Mouse (Mus musculus) midbrain, embryonic 12.5 days (tissue): ENCODE data around the gene Slc1a5. TPM values are rescaled to one million over a fixed set of nuclear protein-coding genes. Genes with fewer than 3 reads are reported as not detected.

Experiments
- ATAC-seq: fragments of 200-750 bp; cut with Nextera tagmentation; 2 replicates; pipeline ENCODE4 v1.8.0; 2017; ENCODE audit warnings: low read depth, moderate TSS enrichment, moderate library complexity; ENCODE audit not compliant: low FRiP score
- H3K27ac ChIP-seq: fragments of 300-500 bp; sonication (generic); replicated peaks from 2 replicates; pipeline ENCODE4 v1.5.1; 2016; ENCODE audit warnings: mild to moderate bottlenecking
- H3K27me3 ChIP-seq: fragments of 300-500 bp; sonication (generic); 2 replicates; pipeline ENCODE4 v1.6.1; 2016; ENCODE audit warnings: mild to moderate bottlenecking
- H3K36me3 ChIP-seq: fragments of 300-500 bp; sonication (generic); 2 replicates; pipeline ENCODE4 v1.6.1; 2016
- H3K4me1 ChIP-seq: fragments of 300-500 bp; sonication (generic); 2 replicates; pipeline ENCODE4 v1.6.1; 2016
- H3K4me2 ChIP-seq: fragments of 300-500 bp; sonication (generic); replicated peaks from 2 replicates; pipeline ENCODE4 v1.6.1; 2016; ENCODE audit warnings: mild to moderate bottlenecking, moderate library complexity
- H3K4me3 ChIP-seq: fragments of 300-500 bp; sonication (generic); 2 replicates; pipeline ENCODE4 v1.5.1; 2016; ENCODE audit warnings: mild to moderate bottlenecking
- H3K9ac ChIP-seq: fragments of 300-500 bp; sonication (generic); replicated peaks from 2 replicates; pipeline ENCODE4 v1.6.1; 2016; ENCODE audit warnings: mild to moderate bottlenecking, moderate library complexity
- H3K9me3 ChIP-seq: fragments of 300-500 bp; sonication (generic); 2 replicates; pipeline ENCODE4 v1.6.1; 2016; ENCODE audit warnings: mild to moderate bottlenecking
- WGBS: fragments of 180-500 bp; shearing (Covaris S2); methylation state at CpG from one replicate; pipeline ENCODE4 v1.1.7; 2016; 5-methylcytosine and 5-hydroxymethylcytosine counted together
- polyA plus RNA-seq: library from polyadenylated mRNA; unstranded; fragments of >200 nt; fragmentation: Nextera tagmentation; extraction: Ambion mirVana; gene quantifications from 2 replicates; pipeline ENCODE4 v1.2.1, GENCODE M21; 2016

Gene Slc1a5
- 33.3 and 33.6 TPM in 2 replicates for polyA plus RNA-seq

GRCm38 (mm10) chr7:16780825-16781554 is at the start of gene Slc1a5:
Gene Slc1a5, plus strand, starts transcription at chr7:16781340.
- Histone ChIP-seq H3K4me1 (peaks cover 36% of the 10 kb centered on the region), H3K4me2 (peak within 1 kb of the TSS; percentile 99), H3K27ac (0 out of 2 replicates have a peak within 1 kb of the TSS, but pooled peaks have one; percentile 46), H3K4me3 (peak within 1 kb of the TSS; percentile 69), H3K9ac (peak within 1 kb of the TSS; percentile 73), H3K36me3 (no peaks in the 10 kb centered on the region), H3K9me3 (no peaks in the 10 kb centered on the region), H3K27me3 (peaks cover 9% of the 10 kb centered on the region; the same call in 1 of the 2 replicates)
- peak; percentile 85 for ATAC-seq
- 3% methylated on average over 34 of the region's 34 CpGs for WGBS

- Histone ChIP-seq H3K4me3 (no peak overlapping the region), H3K9me3 (no peaks in the 10 kb centered on the region), H3K4me1 (no peaks in the 10 kb centered on the region; the same call in 1 of the 2 replicates), H3K27ac (no peak overlapping the region), H3K4me2 (no peak overlapping the region), H3K36me3 (no peaks in the 10 kb centered on the region), H3K27me3 (no peaks in the 10 kb centered on the region), H3K9ac (no peak overlapping the region)
- WGBS, result 79% methylated on average over 7 of the region's 7 CpGs
- no peak for ATAC-seq
These were observed 49.2 kb upstream of the Slc1a5 start for GRCm38 (mm10) chr7:16731893-16732422.

- Histone ChIP-seq H3K27me3 (no peaks in the 10 kb centered on the region), H3K4me3 (peak overlapping the region; percentile 84), H3K4me1 (peaks cover 20% of the 10 kb centered on the region), H3K9me3 (no peaks in the 10 kb centered on the region), H3K9ac (no peak overlapping the region; the same call in 1 of the 2 replicates), H3K36me3 (no peaks in the 10 kb centered on the region; the same call in 1 of the 2 replicates), H3K27ac (no peak overlapping the region), H3K4me2 (peak overlapping the region; percentile 89)
- peak; percentile 23 for ATAC-seq
- WGBS, result 44% methylated on average over 10 of the region's 10 CpGs
These were observed 43.5 kb upstream of the Slc1a5 start for GRCm38 (mm10) chr7:16737606-16738072.

- Histone ChIP-seq H3K4me1 (peaks cover 20% of the 10 kb centered on the region), H3K27me3 (no peaks in the 10 kb centered on the region), H3K9ac (peak within 1 kb of the TSS; percentile 93), H3K9me3 (no peaks in the 10 kb centered on the region), H3K36me3 (peaks cover 5% of the 10 kb centered on the region), H3K27ac (peak within 1 kb of the TSS; percentile 52; the same call in 1 of the 2 replicates), H3K4me3 (peak within 1 kb of the TSS; percentile 84), H3K4me2 (peak within 1 kb of the TSS; percentile 89)
- ATAC-seq, result peak; percentile 98
- WGBS, result under 1% methylated on average over 28 of the region's 34 CpGs
These were observed 43.0 kb upstream of the Slc1a5 start, which contains the start of gene Ap2s1 for GRCm38 (mm10) chr7:16738073-16738696. Gene Ap2s1, plus strand, starts transcription at chr7:16738410.

GRCm38 (mm10) chr7:16739056-16739604 is 42.0 kb upstream of the Slc1a5 start:
- Histone ChIP-seq H3K4me2 (peak overlapping the region; percentile 89), H3K4me3 (peak overlapping the region; percentile 84), H3K27me3 (no peaks in the 10 kb centered on the region), H3K9ac (peak overlapping the region; percentile 93), H3K9me3 (no peaks in the 10 kb centered on the region), H3K27ac (no peak overlapping the region), H3K36me3 (peaks cover 15% of the 10 kb centered on the region), H3K4me1 (peaks cover 20% of the 10 kb centered on the region)
- 62% methylated on average over 10 of the region's 10 CpGs for WGBS
- ATAC-seq, result no peak

GRCm38 (mm10) chr7:16745373-16745772 is 35.8 kb upstream of the Slc1a5 start:
- Histone ChIP-seq H3K9me3 (no peaks in the 10 kb centered on the region), H3K27ac (no peak overlapping the region), H3K4me1 (peaks cover 2% of the 10 kb centered on the region; the same call in 1 of the 2 replicates), H3K27me3 (no peaks in the 10 kb centered on the region), H3K36me3 (peaks cover 56% of the 10 kb centered on the region), H3K9ac (no peak overlapping the region), H3K4me3 (no peak overlapping the region), H3K4me2 (no peak overlapping the region)
- 96% methylated on average over 4 of the region's 4 CpGs for WGBS
- no peak for ATAC-seq

- Histone ChIP-seq H3K4me3 (no peak overlapping the region), H3K9me3 (no peaks in the 10 kb centered on the region), H3K27me3 (no peaks in the 10 kb centered on the region), H3K36me3 (peaks cover 56% of the 10 kb centered on the region), H3K4me1 (no peaks in the 10 kb centered on the region), H3K9ac (no peak overlapping the region), H3K4me2 (no peak overlapping the region), H3K27ac (no peak overlapping the region)
- 52% methylated on average over 3 of the region's 3 CpGs for WGBS
- 0 out of 2 replicates have a peak, but pooled peaks have one; percentile 42 for ATAC-seq
These were observed 35.0 kb upstream of the Slc1a5 start for GRCm38 (mm10) chr7:16746093-16746492.

GRCm38 (mm10) chr7:16747656-16748055 is 33.5 kb upstream of the Slc1a5 start:
- Histone ChIP-seq H3K4me1 (no peaks in the 10 kb centered on the region), H3K4me2 (no peak overlapping the region), H3K27me3 (no peaks in the 10 kb centered on the region), H3K4me3 (no peak overlapping the region), H3K27ac (no peak overlapping the region), H3K9me3 (no peaks in the 10 kb centered on the region), H3K9ac (no peak overlapping the region), H3K36me3 (peaks cover 56% of the 10 kb centered on the region)
- ATAC-seq, result no peak
- WGBS, result 96% methylated on average over 6 of the region's 6 CpGs

- H3K4me2 ChIP-seq, result no peak overlapping the region
- no peak overlapping the region for H3K27ac ChIP-seq
- no peaks in the 10 kb centered on the region for H3K27me3 ChIP-seq
- H3K9me3 ChIP-seq, result no peaks in the 10 kb centered on the region
- H3K36me3 ChIP-seq, result peaks cover 27% of the 10 kb centered on the region
- ATAC-seq, result no peak
- no peak overlapping the region for H3K4me3 ChIP-seq
- WGBS, result 92% methylated on average over 12 of the region's 12 CpGs
- H3K9ac ChIP-seq, result no peak overlapping the region
- H3K4me1 ChIP-seq, result no peaks in the 10 kb centered on the region
These were observed 29.1 kb upstream of the Slc1a5 start for GRCm38 (mm10) chr7:16752016-16752415.

GRCm38 (mm10) chr7:16755362-16756017 is 25.6 kb upstream of the Slc1a5 start:
- Histone ChIP-seq H3K27me3 (no peaks in the 10 kb centered on the region), H3K9me3 (no peaks in the 10 kb centered on the region), H3K36me3 (no peaks in the 10 kb centered on the region), H3K27ac (no peak overlapping the region), H3K4me2 (no peak overlapping the region), H3K4me3 (no peak overlapping the region), H3K9ac (no peak overlapping the region), H3K4me1 (no peaks in the 10 kb centered on the region)
- WGBS, result 80% methylated on average over 17 of the region's 17 CpGs
- no peak for ATAC-seq

GRCm38 (mm10) chr7:16758872-16759574 is 22.1 kb upstream of the Slc1a5 start:
- Histone ChIP-seq H3K27me3 (no peaks in the 10 kb centered on the region), H3K4me2 (no peak overlapping the region), H3K4me3 (no peak overlapping the region), H3K9ac (no peak overlapping the region), H3K4me1 (no peaks in the 10 kb centered on the region), H3K27ac (no peak overlapping the region), H3K36me3 (no peaks in the 10 kb centered on the region), H3K9me3 (no peaks in the 10 kb centered on the region)
- peak; percentile 68; the same call in 1 of the 2 replicates for ATAC-seq
- WGBS, result 65% methylated on average over 10 of the region's 11 CpGs
